Mouse (Mus musculus) 3134 (cell line): Measurements from ENCODE around the gene Pctp.

ENCODE experiments used
- DNase-seq: peaks from one replicate; pipeline ENCODE4 v3.0.0-alpha.2; 2011; ENCODE audit warnings: low spot score; ENCODE audit not compliant: insufficient read length; ENCODE audit errors: extremely low read depth

Pctp gene

GRCm38 (mm10) chr11:90007791-90008531 lies 5.3 kb upstream of the Pctp start:
- no peak for DNase-seq

DNA sequence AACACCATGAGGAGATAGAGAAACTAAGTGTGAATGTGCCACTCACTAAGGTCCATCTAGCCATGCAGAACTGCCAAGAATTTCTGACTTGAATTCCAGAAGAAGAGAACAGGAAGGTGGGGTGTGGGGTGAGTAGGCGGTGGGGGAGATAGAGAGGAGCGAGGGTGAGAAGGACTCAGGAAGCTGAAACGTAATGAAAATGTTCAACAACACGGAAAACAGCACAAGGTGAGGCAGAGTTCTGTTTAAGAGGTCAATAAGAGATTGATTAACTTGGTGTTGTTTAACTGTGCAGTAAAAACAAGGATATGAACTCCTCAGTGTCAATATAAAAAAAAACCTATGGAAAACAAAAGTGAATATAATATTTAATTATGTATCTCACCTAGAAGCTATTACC lies 3.4 kb upstream of the Pctp start:
- no peak for DNase-seq

DNA sequence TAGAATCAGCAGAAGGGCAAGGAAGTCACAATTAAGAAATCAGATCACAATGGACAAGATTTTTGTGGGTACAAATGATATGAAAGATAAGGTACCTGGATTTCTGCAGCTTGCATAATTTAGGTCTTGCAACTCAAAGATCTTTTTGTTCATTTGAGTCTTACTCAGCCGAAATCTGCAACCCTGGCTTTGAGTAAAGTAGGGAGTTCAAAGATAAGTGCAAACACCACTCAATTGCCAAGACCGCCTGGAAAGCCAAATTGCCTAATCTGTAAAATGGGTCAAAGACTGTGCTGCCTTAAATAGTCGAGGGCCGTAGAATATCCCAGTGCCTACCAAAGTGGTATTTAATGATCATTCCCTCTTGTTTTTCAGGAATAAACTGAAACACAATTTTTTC lies 692 bp upstream of the Pctp start:
- DNase-seq = no peak

- no peak for DNase-seq
These were observed 274 bp upstream of the Pctp start for GRCm38 (mm10) chr11:90002987-90003348.

DNA sequence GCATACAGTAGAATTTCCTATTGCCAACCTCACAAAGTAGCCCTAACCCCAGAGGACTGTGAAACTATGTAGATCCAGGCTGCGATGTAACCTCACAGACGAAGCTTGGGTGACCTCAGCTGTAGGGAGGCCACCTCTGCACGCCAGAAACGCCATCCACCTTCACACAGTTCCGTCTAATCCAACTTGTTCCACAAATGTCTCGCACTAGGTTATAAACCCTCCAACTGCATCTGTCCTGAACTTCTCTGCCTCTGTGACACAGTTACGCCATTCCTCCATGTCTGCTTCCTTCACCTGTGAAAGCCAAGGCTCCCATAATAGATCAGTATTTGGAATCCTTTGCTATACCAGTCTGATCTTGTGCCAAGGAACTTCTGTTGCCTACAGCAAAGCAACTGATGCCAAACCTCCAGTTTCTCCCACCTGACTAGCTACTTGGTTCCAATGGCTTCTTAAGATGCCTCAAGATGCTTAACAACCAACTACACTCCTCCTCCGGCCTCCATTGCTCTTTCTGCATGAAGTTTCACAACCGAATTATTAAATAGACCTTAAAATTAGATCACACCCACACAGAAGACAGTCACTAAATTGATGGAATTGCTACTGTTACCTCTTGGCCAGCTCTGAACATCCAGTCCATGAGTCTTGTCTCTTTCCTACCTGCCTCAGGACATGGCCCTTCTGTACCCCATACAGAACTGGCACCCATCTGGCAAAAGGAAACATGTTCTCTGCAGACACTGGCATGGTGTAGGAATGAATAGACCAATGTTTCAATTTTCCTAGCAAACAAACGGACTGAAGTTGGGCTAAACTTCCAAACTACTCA lies 1.1 kb downstream of the Pctp start:
- no peak for DNase-seq

GRCm38 (mm10) chr11:90000666-90001065 lies 2.0 kb downstream of the Pctp start:
- DNase-seq = no peak

GRCm38 (mm10) chr11:89998996-89999770 lies 3.5 kb downstream of the Pctp start:
- DNase-seq = no peak

- DNase-seq = no peak
These were observed 5.8 kb downstream of the Pctp start for GRCm38 (mm10) chr11:89996856-89997255.

GRCm38 (mm10) chr11:89996406-89996805 lies 6.3 kb downstream of the Pctp start:
- DNase-seq = no peak

GRCm38 (mm10) chr11:89995596-89995995 lies 7.1 kb downstream of the Pctp start:
- no peak for DNase-seq

GRCm38 (mm10) chr11:89994706-89995105 lies 8.0 kb downstream of the Pctp start:
- no peak for DNase-seq

- DNase-seq = no peak
These were observed 11.0 kb downstream of the Pctp start for GRCm38 (mm10) chr11:89991661-89992060.

DNA sequence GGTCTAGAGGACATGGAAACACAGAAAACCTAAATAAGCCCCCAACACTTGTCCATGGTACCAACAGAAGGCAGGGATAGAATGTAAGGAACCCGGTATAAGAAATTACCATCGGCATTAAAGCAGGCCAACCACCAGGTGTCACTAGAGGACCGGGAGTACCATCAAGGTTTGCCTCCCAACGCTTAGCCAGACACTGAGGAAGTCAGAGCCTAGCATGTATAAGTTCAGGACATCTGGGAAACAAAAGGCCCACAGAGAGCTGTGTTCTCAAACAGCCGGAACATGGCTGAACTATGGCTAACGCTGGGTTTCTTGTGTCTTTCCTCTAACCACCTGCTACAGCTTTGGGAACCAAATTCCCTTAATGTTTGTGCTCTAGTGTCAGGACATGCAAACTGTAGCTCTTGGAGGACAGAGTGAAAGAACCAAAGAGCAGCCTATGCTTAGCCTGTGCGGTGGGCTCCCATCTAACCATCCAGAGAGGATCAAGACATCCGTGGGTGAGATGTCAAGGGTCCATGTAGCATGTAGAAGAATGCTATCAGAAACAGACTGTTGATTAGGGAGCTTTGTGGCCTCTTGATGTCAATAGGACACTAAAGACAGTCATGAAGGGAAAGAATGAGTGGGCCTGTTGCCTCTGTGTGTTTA lies 13.6 kb downstream of the Pctp start:
- no peak for DNase-seq

- DNase-seq = no peak
These were observed 16.2 kb downstream of the Pctp start for GRCm38 (mm10) chr11:89986516-89986915.

GRCm38 (mm10) chr11:89985200-89986187 lies 17.2 kb downstream of the Pctp start:
- DNase-seq = no peak

DNA sequence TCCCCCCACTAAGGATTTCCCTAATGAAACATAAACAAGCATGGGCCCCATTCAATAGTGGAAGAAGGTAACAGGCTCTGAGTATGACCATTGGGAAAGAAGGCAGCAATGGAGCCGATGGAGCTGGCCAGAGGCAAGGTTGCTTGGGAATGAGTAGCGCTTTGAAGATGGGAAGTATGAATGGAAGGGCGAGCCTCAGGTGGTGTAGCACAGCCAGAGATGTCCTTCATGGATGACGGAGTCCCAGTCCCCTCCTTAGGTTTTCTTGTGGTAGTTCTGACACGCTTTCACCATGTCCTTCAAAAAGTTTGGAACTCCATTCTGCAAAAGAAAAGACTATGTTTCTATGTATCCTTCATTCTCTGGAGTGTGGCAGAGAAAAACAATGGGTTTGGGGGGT lies 18.3 kb downstream of the Pctp start:
- no peak for DNase-seq

- no peak for DNase-seq
These were observed 19.8 kb downstream of the Pctp start for GRCm38 (mm10) chr11:89982918-89983317.

GRCm38 (mm10) chr11:89980106-89980505 lies 22.6 kb downstream of the Pctp start:
- DNase-seq = no peak

GRCm38 (mm10) chr11:89978914-89979818 lies 23.5 kb downstream of the Pctp start:
- no peak for DNase-seq
